Mouse (Mus musculus) heart, adult 8-10 months (tissue): ENCODE data around the gene Atcay. TPM values are rescaled to one million over a fixed set of nuclear protein-coding genes. Genes with fewer than 3 reads are reported as not detected.
A peak's percentile ranks its signal among the peaks of the same experiment; 100 is the strongest.
"Not testable (repeated sequence)": the region's sequence is repeated elsewhere in the genome, so short reads cannot be mapped to it uniquely, and the experiment has no call there.

Experiments
- DNase-seq: peaks from one replicate; pipeline ENCODE4 v3.0.0; 2022; ENCODE audit warnings: low spot score
- total RNA-seq, 4 experiments: library from RNA; stranded (reverse); gene quantifications; 2 replicates each; pipeline ENCODE4 v1.2.4; 2022

Gene Atcay
- total RNA-seq, 4 experiments from 2014 or later: 0.63 TPM; not detected in 3

DNA sequence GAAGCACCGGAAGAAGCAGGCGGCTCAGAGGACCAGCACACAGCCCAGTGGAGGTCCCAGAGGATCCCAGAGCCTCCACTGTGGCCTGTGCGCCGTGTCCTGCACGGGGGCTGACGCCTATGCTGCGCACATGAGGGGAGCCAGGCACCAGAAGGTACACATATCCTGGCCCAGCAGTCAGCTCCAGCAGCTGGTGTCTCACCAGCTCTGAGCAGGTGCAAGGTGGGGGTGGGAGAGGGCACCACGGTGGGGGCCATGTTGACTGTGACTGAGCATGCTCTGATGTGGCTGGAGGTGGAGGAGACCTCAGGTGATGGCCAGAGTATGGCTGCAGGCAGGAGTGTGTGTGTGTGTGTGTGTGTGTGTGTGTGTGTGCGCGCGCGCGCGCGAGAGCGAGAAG, 11.4 kb upstream of the Atcay start:
- DNase-seq: no peak

- DNase-seq: no peak
Measured at GRCm38 (mm10) chr10:81240876-81241275, 10.2 kb upstream of the Atcay start.

DNA sequence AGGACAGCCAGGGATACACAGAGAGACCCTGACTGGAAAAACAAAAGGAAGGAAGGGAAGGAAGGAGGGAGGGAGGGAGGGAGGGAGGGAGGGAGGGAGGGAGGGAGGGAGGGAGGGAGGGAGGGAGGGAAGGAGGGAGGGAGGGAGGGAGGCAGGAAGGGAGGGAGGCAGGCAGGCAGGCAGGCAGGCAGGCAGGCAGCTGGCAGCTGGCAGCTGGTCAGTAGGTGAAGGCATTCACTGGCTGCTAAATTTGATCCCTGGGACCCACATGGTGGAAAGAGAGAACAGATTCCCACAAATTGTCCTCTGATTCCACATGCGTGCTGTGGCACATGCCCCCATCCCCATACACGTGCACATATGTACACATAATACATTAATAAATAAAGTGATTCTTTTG, 8.0 kb upstream of the Atcay start:
- DNase-seq: no peak

- DNase-seq: no peak
Measured at GRCm38 (mm10) chr10:81236471-81237268, 6.0 kb upstream of the Atcay start.

DNA sequence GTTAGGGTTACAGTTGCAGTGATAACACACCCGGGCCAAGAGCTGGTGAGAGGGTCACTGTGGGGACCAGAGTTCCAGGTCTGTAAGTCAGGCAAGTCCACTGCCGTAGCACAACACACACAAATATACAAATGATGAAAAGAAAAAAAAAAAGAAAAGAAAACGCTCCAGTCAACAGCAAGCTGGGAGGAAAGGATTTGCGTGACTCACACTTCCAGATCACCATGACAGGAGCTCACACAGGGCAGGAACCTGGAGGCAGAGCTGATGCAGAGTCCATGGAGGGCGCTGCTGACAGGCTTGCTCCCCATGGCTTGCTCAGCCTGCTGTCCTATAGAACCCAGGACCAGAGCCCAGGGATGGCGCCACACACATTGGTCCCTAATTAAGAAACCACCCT, 3.6 kb upstream of the Atcay start:
- no peak for DNase-seq

DNA sequence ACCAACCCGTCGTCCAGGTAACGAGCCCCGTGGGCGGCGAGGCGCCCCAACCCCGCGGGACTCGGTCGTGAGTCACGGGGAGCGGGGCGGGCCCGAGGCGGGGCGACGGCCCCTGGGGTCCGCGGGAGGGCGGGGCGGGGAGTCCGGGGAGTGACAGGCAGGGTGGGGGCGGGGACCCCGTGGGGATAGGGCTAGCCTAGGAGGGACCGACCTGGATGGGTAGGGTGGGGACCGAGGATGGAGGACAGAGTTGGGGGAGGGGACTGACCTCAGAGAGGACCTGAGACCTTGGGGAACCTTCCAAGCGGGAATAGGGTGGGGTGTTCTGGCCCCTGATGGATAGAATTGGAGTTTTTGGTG, 2.6 kb upstream of the Atcay start:
- DNase-seq: no peak

DNA sequence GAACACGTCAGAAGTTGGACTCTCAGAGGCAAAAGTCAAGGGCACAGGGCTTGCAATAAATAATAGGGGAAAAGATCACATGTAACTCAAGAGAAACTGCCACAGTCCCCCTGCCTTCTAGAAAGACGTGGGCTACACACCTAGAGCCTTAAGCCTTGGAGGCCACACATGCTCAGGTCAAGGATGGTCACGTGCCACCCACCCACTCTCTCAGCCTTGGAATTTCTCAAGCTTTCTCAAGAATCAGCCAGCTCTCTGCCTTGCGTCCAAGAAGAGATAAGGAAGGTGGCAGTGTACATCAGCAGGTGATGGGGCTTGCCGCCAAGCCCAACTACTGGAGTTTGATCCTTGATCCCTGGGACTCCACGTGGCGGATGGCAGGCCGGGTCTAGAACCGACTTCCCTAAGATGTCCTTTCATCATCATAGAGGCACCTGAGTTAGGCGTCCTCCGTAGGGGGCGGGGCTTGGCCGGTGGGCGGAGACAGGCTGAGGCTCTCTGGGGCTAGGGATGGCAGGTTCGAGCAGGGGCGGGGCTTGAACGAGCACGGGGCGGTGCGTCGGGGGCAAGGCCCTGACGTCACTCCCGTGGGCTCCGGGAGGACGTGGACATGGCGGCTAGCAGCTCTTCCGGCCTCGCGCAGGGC, 2.1 kb upstream of the Atcay start, which contains the start of gene Zfr2:
Zfr2 (plus strand) TSS at position 576 of the 646 bp plus-strand sequence.
- DNase-seq: peak; percentile 55

DNA sequence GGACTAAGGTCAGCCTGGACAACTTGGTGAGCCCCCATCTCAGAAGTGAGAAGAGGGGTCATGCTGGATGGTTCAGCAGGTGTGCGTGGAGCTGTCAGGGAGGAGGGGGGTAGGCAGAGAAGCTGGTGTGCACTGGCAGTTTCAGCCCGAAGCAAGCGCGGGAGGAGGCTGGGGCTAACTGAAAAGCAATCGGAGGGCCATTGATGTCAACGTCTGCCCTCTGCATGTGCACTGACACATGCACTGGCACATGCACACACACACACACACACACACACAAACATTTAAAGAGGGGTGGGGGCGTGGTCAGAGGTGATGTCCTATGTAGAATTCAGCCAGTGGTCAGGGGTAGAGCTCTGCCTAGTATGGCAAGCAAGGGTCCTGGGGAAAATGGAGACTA, 803 bp upstream of the Atcay start:
- no peak for DNase-seq

- DNase-seq: no peak
Measured at GRCm38 (mm10) chr10:81229735-81230437, 747 bp downstream of the Atcay start.

GRCm38 (mm10) chr10:81223731-81224130, 6.9 kb downstream of the Atcay start:
- DNase-seq: not testable (repeated sequence)

- no peak for DNase-seq
Measured at GRCm38 (mm10) chr10:81221402-81222015, 9.1 kb downstream of the Atcay start.

DNA sequence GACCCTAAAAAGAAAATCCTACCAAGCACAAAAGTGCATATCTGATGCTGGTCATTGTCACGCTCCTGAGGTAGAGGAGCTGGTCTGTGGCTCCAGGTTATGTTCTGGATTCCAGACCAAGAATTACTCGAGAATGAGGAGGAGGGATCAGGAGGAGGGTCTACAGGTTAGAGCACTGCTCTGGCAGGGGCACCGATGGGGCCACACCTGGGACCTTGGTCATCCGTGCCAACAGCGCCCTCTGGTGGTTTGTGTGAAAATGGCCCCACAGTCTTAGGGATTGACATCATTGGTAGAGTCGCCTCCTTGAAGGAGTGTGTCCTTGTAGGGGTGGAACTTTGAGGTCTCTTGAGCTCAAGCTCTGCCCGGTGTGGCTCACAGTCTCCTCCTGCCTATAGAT, 12.7 kb downstream of the Atcay start:
- peak; percentile 38 for DNase-seq

DNA sequence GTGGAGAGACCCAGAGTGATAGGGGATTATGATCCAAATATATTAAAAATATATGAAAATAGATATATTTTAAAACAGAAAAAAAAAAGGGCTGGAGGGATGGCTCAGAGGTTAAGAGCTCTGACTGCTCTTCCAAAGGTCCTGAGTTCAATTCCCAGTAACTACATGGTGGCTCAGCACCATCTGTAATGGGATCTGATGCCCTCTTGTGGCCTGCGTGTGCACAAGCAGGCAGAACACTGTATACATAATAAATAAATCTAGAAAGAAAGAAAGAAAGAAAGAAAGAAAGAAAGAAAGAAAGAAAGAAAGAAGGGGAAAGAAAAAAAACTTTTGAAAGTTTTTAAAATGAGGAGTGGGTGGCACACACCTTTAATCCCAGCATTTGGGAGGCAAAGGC, 13.4 kb downstream of the Atcay start:
- DNase-seq: not testable (repeated sequence)

- no peak for DNase-seq
Measured at GRCm38 (mm10) chr10:81216810-81217209, 13.8 kb downstream of the Atcay start.

DNA sequence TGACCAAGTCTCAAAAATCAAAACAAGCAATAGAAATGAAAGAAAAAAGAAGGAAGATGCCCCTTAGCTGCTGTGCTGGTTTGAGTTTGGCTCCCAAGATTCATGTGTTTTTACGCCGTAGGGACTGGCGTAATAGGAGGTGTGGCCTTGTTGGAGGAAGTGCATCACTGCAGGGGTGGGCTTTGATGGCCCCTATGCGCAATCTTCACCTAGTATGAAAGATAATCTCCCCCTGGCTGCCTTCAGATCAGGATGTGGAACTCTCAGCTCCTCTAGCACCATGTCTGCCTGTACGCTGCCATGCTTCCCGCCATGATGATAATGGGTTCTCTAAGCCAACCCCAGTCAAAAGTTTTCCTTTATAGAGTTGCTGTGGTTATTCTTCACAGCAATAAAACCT, 14.4 kb downstream of the Atcay start:
- DNase-seq: no peak

- no peak for DNase-seq
Measured at GRCm38 (mm10) chr10:81210154-81210553, 20.5 kb downstream of the Atcay start.

DNA sequence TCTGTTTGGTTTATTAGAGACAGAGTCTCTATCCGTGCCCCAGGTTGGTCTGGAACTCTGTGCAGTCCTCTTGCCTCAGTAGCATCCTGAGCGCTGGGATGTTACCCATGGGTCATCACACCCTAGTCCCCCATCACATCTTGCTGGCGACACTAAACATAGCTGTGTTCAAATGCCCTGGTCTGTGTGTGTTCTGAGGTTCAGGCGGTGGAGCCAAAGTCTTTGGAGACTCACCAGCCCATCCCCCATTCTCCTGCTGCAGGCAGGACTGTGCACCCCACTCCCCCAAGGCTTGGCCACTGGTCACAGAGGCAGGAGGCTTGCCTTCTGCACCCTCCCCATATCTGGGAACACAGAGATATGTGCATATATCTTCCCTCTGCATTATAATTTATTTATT, 26.5 kb downstream of the Atcay start:
- no peak for DNase-seq

GRCm38 (mm10) chr10:81202978-81203720, 27.5 kb downstream of the Atcay start:
- DNase-seq: no peak

GRCm38 (mm10) chr10:81201807-81202758, 28.6 kb downstream of the Atcay start, which contains the start of gene Nmrk2:
Gene Nmrk2, minus strand, starts transcription at chr10:81202051.
- DNase-seq: no peak

- no peak for DNase-seq
Measured at GRCm38 (mm10) chr10:81200605-81201287, 29.9 kb downstream of the Atcay start.
